Mouse (Mus musculus) liver, embryonic 14.5 days (tissue): Measurements from ENCODE around the gene Ptprn2. TPM values are rescaled to one million over a fixed set of nuclear protein-coding genes. Genes with fewer than 3 reads are reported as not detected.

ENCODE experiments used
- ATAC-seq: fragments of 200-750 bp; cut with Nextera tagmentation; 2 replicates; pipeline ENCODE4 v1.8.0; 2017; ENCODE audit warnings: moderate number of reproducible peaks, mild to moderate bottlenecking, moderate library complexity; ENCODE audit not compliant: insufficient read depth
- DNase-seq, 3 experiments: peaks; one replicate each; pipeline ENCODE4 v3.0.0-alpha.2; 2012 to 2013; ENCODE audit warnings: low read depth in 3 of 3, low spot score in 3 of 3
- H3K27ac ChIP-seq: fragments of 300-500 bp; sonication (generic); 2 replicates; pipeline ENCODE4 v1.5.1; 2014; ENCODE audit warnings: moderate library complexity, mild to moderate bottlenecking, control low read depth, inconsistent platforms
- H3K27me3 ChIP-seq: fragments of 300-500 bp; sonication (generic); 2 replicates; pipeline ENCODE4 v1.6.1; 2014; ENCODE audit warnings: mild to moderate bottlenecking, low read length, moderate library complexity; ENCODE audit not compliant: control insufficient read depth, insufficient read depth
- H3K36me3 ChIP-seq: fragments of 300-500 bp; sonication (generic); replicated peaks from 2 replicates; pipeline ENCODE4 v1.6.1; 2014; ENCODE audit warnings: low read depth; ENCODE audit not compliant: control insufficient read depth, insufficient read depth
- H3K4me1 ChIP-seq, 2 experiments: fragments of 200-500 bp in 1 of 2; fragments of 300-500 bp in 1 of 2; sonication (generic) in 1 of 2; replicated peaks; 2 replicates each; pipeline ENCODE4 v1.6.1; 2012 to 2014; ENCODE audit warnings: antibody characterized with exemption in 1 of 2, inconsistent platforms in 1 of 2, low read length in 1 of 2; ENCODE audit not compliant: control insufficient read depth in 2 of 2, insufficient read depth in 2 of 2
- H3K4me2 ChIP-seq: fragments of 300-500 bp; sonication (generic); 2 replicates; pipeline ENCODE4 v1.6.1; 2014; ENCODE audit warnings: low read depth, mild to moderate bottlenecking, control low read depth, moderate library complexity
- H3K4me3 ChIP-seq, 2 experiments: fragments of 200-500 bp in 1 of 2; fragments of 300-500 bp in 1 of 2; sonication (generic) in 1 of 2; 2 replicates each; pipeline ENCODE4 v1.5.1; 2012 to 2014; ENCODE audit warnings: low read depth in 2 of 2, low read length in 2 of 2, mild to moderate bottlenecking in 2 of 2, control low read depth in 1 of 2, inconsistent platforms in 1 of 2, moderate library complexity in 1 of 2; ENCODE audit not compliant: insufficient read depth in 1 of 2
- H3K9ac ChIP-seq: fragments of 300-500 bp; sonication (generic); replicated peaks from 2 replicates; pipeline ENCODE4 v1.6.1; 2014; ENCODE audit warnings: mild to moderate bottlenecking, control low read depth, moderate library complexity
- H3K9me3 ChIP-seq: fragments of 300-500 bp; sonication (generic); 2 replicates; pipeline ENCODE4 v1.6.1; 2016; ENCODE audit warnings: low read length, mixed read lengths; ENCODE audit not compliant: control insufficient read depth
- CTCF ChIP-seq: IDR thresholded peaks from 2 replicates; pipeline ENCODE4 v1.5.1; 2016; ENCODE audit warnings: antibody characterized with exemption, low read depth, control low read depth
- EP300 ChIP-seq: IDR thresholded peaks from 2 replicates; pipeline ENCODE4 v1.6.1; 2016; ENCODE audit warnings: antibody characterized with exemption, low read depth
- WGBS: fragments of 180-500 bp; shearing (Covaris S2); extraction: QIAGEN DNeasy Blood & Tissue Kit; methylation state at CpG from one replicate; pipeline ENCODE4 v1.1.7; 2014; ENCODE audit not compliant: insufficient replicate concordance; 5-methylcytosine and 5-hydroxymethylcytosine counted together
- polyA plus RNA-seq, 2 experiments: library from polyadenylated mRNA; depleted of rRNA in 1 of 2; stranded (reverse) in 1 of 2; unstranded in 1 of 2; fragments of >200 nt; fragmentation: Nextera tagmentation in 1 of 2; extraction: Ambion mirVana in 1 of 2; gene quantifications; 2 replicates each; pipeline versions ENCODE4 v1.2.1 to v1.2.3; 2012 to 2014

Gene Ptprn2
- polyA plus RNA-seq, 2 experiments = 0.04 TPM; not detected in 1

- Histone ChIP-seq H3K4me2 (no peak overlapping the region), H3K4me3 (no peak overlapping the region), H3K27me3 (peaks cover 72% of the 10 kb centered on the region), H3K9ac (no peak overlapping the region), H3K4me1 (no peaks in the 10 kb centered on the region), H3K36me3 (no peaks in the 10 kb centered on the region), H3K27ac (no peak overlapping the region), H3K9me3 (no peaks in the 10 kb centered on the region)
- ATAC-seq = no peak
- 5% methylated on average over 17 of the region's 17 CpGs for WGBS
- DNase-seq = no peak
- TF ChIP-seq CTCF (no peak), EP300 (no peak)
Observed at GRCm38 (mm10) chr12:117158950-117159668, 673.6 kb downstream of the Ptprn2 start.

- no peak for ATAC-seq
Observed at GRCm38 (mm10) chr12:117159669-117160210, 674.2 kb downstream of the Ptprn2 start.

DNA sequence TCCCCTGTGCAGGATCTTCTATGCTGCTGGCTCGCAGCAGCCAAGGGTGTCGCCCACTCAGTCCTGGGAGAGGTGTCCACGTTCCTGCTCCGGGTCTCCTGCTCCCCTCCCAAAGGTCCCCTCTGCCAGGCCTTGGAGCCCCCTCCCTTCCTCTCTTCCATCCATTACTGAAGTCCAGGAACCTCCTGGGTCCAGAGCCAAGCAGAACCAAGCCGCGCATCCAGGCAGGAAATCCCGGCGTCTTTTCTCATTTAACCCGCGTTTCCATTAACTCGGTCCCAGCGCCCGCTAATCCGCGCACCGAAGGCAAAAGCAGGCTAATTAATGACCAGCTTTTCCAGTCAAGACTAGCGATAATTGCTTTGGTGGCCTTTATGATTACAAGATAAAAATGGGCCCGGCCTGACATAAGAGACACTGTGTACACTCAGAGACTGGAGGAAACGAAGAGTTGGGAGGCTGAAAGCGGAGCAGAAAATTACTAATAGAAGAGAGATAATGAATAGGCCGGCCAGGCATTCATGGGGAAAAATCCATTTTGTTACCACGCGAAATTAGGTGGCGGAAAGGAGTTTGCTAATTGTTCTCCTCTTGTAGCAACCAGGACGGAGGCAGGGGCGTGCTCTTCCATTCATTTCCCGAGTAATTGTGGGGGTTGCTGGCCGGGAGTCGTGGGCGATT lies 674.8 kb downstream of the Ptprn2 start:
- WGBS = 7% methylated on average over 30 of the region's 30 CpGs
- no peak overlapping the region for H3K4me3 ChIP-seq

More at GRCm38 (mm10) chr12:117159669-117160210, 674.2 kb downstream of the Ptprn2 start:
- H3K27me3 ChIP-seq = peaks cover 66% of the 10 kb centered on the region
- H3K4me1 ChIP-seq = no peaks in the 10 kb centered on the region
- no peak overlapping the region for H3K4me2 ChIP-seq
- DNase-seq = no peak
- H3K9ac ChIP-seq = no peak overlapping the region
- H3K4me3 ChIP-seq = no peak overlapping the region
- 7% methylated on average over 14 of the region's 15 CpGs for WGBS
- H3K27ac ChIP-seq = no peak overlapping the region
- no peak for TF ChIP-seq EP300
- no peak for TF ChIP-seq CTCF
- H3K9me3 ChIP-seq = no peaks in the 10 kb centered on the region
- no peaks in the 10 kb centered on the region for H3K36me3 ChIP-seq

DNA sequence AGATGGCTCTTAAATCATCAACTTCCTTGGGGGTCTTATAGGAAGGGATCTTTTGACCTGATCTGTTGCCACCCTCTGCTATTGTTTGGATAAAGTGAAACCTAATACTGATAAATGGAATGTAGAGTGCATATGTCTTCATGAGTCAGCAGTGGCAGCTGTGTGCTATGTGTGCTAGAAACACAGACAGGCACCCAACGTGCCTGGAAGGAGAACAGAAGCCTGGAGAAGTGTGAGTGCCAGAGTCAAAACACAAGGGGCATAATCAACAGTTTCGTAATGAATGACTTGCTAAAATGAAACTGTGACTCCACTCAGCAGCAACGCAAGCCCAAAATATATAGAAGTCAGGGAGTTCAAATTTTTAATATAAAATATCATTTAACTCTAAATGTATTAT lies 676.7 kb downstream of the Ptprn2 start:
- Histone ChIP-seq H3K27me3 (peaks cover 45% of the 10 kb centered on the region), H3K4me2 (no peak overlapping the region), H3K36me3 (no peaks in the 10 kb centered on the region), H3K9ac (no peak overlapping the region), H3K9me3 (no peaks in the 10 kb centered on the region), H3K4me1 (no peaks in the 10 kb centered on the region), H3K4me3 (no peak overlapping the region), H3K27ac (no peak overlapping the region)
- DNase-seq (no peak), ATAC-seq (no peak)
- 47% methylated on average over 3 of the region's 3 CpGs for WGBS
- TF ChIP-seq EP300 (no peak), CTCF (no peak)

More for the DNA sequence above, 674.8 kb downstream of the Ptprn2 start:
- TF ChIP-seq CTCF (no peak), EP300 (no peak)
- Histone ChIP-seq H3K27ac (no peak overlapping the region), H3K27me3 (peaks cover 60% of the 10 kb centered on the region), H3K9me3 (no peaks in the 10 kb centered on the region), H3K4me1 (no peaks in the 10 kb centered on the region), H3K36me3 (no peaks in the 10 kb centered on the region), H3K9ac (no peak overlapping the region), H3K4me2 (no peak overlapping the region)
- no peak for ATAC-seq
- DNase-seq = no peak

DNA sequence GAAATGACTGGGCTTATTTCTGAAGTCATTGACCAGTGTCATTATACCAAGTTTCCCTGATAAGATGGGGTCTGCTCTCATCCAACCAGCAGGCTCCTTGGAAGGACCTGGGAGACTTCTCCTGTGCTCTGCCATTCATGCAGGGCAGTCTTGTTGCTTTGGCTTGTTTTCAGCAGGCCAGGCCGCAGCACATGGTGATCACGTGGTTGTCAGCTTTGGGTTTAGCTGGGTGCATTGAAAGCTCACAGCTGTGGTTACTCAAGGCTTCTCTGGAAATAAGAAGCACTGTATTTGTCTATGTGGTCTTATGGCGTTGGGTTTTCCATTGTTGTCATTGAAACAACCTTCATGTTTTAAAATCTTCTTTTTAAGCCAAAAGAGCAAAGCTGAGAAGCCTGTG lies 678.3 kb downstream of the Ptprn2 start:
- H3K4me3 ChIP-seq = no peak overlapping the region
- ATAC-seq = no peak
- no peak for DNase-seq
- no peaks in the 10 kb centered on the region for H3K9me3 ChIP-seq
- peaks cover 30% of the 10 kb centered on the region for H3K27me3 ChIP-seq
- no peak overlapping the region for H3K9ac ChIP-seq
- WGBS = 31% methylated on average over 3 of the region's 3 CpGs
- no peak for TF ChIP-seq EP300
- TF ChIP-seq CTCF = no peak
- H3K36me3 ChIP-seq = no peaks in the 10 kb centered on the region
- H3K27ac ChIP-seq = no peak overlapping the region
- no peaks in the 10 kb centered on the region for H3K4me1 ChIP-seq
- no peak overlapping the region for H3K4me2 ChIP-seq
